Mouse (Mus musculus) neutrophil, adult 5-6 weeks (primary cell): ENCODE measurements around the gene Olfr1441. TPM values are rescaled to one million over a fixed set of nuclear protein-coding genes. Genes with fewer than 3 reads are reported as not detected.

ENCODE experiments used
- ATAC-seq: fragments of 151-379, 151-347 bp; 2 replicates; pipeline ENCODE4 v1.8.0; 2017; ENCODE audit warnings: mild to moderate bottlenecking, moderate TSS enrichment; ENCODE audit not compliant: insufficient number of reproducible peaks, poor library complexity, low FRiP score, severe bottlenecking; ENCODE audit errors: extremely low read depth
- total RNA-seq: library from RNA; stranded (forward); fragments of 200-1000 nt; gene quantifications from 2 replicates; pipeline ENCODE4 v1.2.3, GENCODE M21; 2017

Gene Olfr1441
- total RNA-seq, 1 experiment from 2014 or later: not detected

DNA sequence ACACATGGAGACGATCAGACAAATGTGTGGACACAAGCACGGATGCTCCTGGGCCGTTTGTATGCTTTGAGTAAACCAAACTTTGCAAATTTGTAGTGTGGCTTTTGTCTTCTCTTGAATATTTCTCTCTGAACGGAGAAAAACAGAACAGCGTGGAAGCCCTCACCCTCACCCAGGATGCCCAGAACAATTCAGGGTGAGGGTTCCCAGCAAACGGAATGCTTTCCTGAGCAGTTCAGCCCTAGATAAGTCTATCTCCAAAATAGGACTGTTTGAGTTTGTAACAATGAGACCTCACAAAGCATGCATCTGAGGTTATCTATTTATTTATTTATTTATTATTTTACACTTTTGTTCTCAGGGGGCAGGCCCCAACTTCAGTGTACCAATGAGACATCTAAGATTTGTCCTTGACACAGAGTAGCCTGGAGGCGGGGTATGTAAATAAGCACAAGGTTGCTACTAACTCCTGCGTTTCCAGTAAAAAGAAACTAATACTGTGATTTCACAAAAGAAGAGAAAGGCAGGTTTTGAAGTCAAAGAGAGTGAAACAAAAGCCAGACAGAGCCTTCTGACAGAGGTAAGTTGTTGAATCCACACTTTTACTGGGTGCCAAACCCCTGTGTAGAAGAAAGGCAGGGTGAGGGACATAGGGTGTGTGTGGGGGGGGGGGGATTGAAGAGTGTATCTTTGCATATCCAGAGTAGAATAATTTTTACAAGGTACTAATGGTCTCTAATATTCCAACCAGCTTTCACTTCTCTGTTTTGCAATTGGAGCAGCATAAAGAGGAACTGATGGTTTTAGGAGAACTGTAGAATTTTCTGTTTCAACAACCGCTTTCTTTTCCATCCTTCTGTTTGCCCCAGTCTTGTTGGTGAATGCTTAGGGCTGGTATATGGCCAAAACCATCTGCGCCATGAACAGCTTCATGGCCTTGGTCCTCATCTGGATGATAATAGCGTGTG is 43.3 kb downstream of the Olfr1441 start, which contains the start of gene Mpeg1:
Mpeg1 (plus strand) TSS at position 498 of the 968 bp plus-strand sequence.
- peak; percentile 7; the same call in 1 of the 2 replicates for ATAC-seq

DNA sequence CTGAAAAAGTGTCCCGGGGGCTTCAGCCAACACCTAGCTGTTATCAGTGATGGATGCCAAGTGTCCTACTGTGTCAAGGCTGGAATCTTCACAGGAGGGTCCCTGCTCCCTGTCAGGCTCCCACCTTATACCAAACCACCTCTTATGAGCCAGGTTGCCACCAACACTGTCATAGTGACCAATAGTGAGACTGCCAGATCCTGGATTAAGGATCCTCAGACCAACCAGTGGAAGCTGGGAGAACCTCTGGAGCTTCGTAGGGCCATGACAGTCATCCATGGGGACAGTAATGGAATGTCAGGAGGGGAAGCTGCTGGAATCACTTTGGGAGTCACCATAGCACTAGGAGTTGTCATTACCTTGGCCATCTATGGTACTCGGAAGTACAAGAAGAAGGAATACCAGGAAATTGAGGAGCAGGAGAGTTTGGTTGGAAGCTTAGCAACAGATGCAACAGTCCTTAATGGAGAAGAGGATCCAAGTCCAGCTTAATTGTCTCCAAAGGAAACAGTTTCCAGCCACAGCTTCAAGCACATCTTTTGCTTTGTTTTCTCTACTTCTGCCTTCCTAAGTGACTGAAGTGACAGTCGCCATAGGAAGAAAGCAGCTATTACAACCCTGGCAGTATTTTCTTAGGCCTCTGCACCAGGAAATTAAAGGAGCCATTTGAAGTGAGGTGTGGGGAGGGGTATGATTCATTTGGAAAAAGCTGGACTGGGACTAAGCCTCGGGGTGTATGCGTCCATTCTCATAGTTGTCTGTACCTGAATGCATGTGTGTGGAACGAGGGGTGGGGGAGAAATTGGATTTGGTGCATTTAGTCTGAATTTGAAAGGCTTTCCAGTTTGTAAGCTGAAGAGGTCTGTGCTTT is 45.9 kb downstream of the Olfr1441 start:
- ATAC-seq: no peak

DNA sequence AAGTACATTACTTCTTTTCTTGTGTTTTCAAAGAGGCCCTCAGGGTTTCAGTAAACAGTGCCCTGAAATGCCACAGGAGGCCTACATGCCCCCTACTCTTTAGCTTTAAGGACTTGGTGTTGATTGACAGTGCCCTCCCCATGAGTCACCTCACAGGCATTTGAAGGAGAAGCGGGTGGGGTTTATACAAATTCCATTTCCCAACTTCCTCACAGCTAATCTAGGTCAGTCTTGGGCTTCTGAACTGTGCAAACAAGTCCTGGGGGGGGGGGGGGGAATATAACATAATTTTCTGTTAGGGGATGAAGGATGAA is 46.4 kb downstream of the Olfr1441 start:
- peak; percentile 19; the same call in 1 of the 2 replicates for ATAC-seq

DNA sequence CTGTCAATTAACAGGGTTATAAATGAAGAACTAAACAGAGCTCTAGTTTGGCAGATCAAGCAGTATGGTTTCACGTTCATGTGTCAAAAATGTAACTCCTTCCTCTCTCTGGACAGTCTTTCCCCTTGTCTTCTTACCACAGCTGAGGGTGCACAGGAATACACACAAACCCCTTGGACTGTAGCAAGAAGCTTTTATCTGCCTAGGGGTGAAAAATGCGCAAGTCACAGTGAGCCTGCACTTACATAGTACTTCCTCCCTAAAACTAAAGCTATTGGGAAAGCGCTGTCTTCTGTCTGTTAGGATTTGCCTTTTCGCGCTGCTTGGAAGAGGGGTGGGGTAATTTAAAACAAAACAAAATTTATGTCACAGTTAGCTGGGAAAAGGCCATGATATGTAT is 46.9 kb downstream of the Olfr1441 start:
- ATAC-seq: peak; percentile 51

DNA sequence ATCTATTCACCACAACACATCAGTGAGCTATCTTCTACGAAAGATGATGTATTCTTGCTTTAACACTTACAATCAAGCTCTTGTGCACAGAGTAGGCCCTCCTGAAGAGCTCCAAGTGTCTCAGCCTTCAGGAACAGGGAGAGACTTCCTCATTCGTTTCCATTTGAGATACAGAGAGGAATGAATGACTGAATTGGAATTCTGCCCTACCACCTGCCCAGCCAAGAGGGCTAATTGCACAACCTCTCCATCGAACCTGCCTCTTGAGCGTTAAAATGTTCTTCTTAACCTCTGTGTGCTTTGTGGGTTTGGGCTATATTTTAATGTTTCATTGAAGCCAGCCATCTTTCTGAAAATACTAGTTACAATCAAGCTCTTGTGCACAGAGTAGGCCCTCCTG is 47.4 kb downstream of the Olfr1441 start:
- no peak for ATAC-seq

DNA sequence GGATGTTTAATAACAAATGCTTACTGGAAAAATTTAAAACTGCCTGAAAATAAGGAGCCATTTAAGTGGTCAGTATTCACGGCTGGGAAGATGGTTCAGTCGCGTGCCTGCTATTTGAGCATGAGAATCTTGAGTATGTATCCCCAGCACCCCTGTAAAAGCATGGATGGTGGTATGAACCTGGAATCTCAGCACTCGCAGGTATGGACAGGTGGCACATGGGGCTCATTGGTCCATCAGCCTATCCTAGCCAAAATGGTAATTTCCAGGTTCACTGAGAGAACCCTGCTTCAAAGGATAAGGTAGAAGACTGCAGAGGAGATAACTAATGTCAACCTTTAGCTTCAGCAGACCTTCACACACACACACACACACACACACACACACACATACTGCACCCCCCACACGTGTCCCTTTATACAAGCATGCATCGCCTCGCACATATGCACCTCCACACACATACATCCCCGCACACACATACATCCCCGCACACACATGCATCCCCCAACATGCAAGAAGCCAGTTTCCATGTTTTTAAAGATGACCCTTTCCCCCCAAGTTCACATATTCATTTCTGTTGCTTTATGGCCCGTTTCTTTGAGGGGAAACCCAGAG is 48.4 kb downstream of the Olfr1441 start:
- ATAC-seq: no peak

DNA sequence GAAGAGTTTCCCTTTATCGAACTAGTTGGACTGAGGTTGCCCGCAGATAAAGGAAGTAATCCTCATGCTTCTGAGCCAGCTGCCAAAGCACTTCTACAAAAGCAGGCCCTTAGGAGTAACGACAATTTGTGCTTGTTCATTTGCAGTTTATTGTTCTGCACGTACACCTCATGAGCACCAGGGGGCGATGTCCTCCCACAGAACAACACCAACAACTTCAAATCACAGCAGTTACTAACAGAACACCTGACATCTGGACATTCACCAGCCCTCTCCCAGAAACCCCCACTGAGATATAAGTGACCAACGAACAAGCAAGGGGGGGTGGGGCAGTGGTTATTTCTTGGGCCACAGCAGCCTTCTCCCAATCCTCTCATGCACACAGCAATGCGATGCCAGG is 49.0 kb downstream of the Olfr1441 start:
- ATAC-seq: peak; percentile 87

DNA sequence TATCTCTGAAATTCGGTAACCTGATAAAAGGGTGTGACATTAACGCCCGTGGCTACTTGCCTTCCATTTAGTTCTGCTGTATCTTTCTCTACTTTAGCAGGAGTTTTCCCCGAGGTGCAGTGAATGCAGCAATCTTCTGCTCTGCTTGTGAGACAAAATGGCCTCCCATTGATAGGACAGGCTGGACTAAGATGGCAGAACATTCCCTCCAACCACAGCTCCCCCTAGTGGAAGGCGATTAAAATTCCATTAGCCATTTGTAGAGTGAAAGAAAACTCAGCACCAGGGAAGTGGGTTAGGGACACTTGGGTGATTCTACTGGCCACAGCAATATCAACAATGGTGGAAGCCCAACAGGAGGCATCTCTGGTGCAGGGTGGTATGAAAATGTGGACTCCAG is 50.2 kb downstream of the Olfr1441 start:
- ATAC-seq: peak; percentile 34; the same call in 1 of the 2 replicates

DNA sequence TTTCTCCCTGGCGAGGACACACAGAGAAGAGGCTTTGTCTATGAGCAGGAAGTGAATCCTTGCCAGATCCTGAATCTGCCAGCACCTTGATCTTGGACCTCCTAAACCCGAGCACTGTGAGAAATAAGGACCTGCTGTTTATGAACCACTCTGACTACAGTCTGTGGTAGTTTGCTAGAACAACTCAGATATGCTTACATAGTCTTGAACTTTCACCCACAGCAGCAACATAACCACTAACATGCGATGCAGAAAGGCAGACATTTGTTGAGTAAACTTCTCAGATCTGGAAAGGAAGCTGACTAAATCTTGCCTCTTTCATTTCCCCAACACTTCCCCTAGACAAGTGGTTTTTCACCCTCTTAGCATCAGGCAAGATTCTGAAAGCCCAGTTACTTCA is 54.6 kb downstream of the Olfr1441 start:
- peak; percentile 17; the same call in 1 of the 2 replicates for ATAC-seq

DNA sequence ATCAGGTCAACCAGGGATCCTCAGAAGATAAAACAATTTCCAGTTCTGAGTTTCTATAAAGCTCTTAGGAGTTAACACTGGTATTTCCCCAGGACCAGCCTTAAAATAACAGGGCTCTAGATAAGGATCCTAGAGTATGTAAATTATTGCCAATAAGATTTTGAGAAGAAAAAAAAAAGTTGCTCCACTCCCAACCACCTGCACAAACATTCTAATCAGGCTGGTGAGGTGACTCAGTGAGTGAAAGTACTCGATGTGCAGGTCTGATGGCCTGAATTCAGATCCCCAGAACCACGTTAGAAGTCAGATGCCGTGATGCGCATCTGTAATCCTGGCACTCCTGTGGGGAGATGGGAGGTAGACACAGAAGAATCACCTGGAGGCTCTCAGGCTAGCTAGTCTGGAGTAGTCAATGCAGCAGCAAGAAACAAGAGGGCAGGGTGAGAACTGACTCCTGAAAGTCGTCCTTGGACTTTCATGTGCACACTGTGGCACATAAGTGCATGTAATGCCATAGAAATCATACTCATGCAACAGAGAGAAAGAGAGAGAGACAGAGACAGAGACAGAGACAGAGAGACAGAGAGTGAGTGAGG is 55.2 kb downstream of the Olfr1441 start:
- no peak for ATAC-seq

Other genes with a start within 250 kb of the Olfr1441 start
- gene Olfr1555-ps1, start 247.3 kb upstream of the Olfr1441 start, total RNA-seq: not detected in 2 replicates
- not detected in 2 replicates for gene Olfr1431, start 216.8 kb upstream of the Olfr1441 start, total RNA-seq
- not detected in 2 replicates for gene Olfr1432, start 184.8 kb upstream of the Olfr1441 start, total RNA-seq
- gene Olfr262, start 175.8 kb upstream of the Olfr1441 start, total RNA-seq: not detected in 2 replicates
- gene Olfr235, start 156.4 kb upstream of the Olfr1441 start, total RNA-seq: 0.12 TPM in 1 of 2 replicates, not detected in the other
- gene Olfr1434, start 137.6 kb upstream of the Olfr1441 start, total RNA-seq: not detected in 2 replicates
- gene Olfr1436, start 118.3 kb upstream of the Olfr1441 start, total RNA-seq: not detected in 2 replicates
- 0.12 TPM in 1 of 2 replicates, not detected in the other for gene Olfr1437, start 92.3 kb upstream of the Olfr1441 start, total RNA-seq
- not detected in 2 replicates for gene Olfr1438-ps1, start 81.5 kb upstream of the Olfr1441 start, total RNA-seq
- not detected in 2 replicates for gene Olfr1440, start 30.2 kb upstream of the Olfr1441 start, total RNA-seq
- gene Pfpl, start 10.5 kb downstream of the Olfr1441 start, total RNA-seq: not detected in 2 replicates
- gene Mpeg1, start 43.3 kb downstream of the Olfr1441 start, total RNA-seq: 276 and 282 TPM in 2 replicates
- 9.8 and 10.5 TPM in 2 replicates for gene Dtx4, start 84.0 kb downstream of the Olfr1441 start, total RNA-seq
- 326 and 339 TPM in 2 replicates for gene Fam111a, start 128.3 kb downstream of the Olfr1441 start, total RNA-seq
- not detected in 2 replicates for gene Gm4952, start 182.5 kb downstream of the Olfr1441 start, total RNA-seq
- not detected in 2 replicates for gene Glyat, start 215.9 kb downstream of the Olfr1441 start, total RNA-seq